Mouse (Mus musculus) heart, postnatal 14 days (tissue): ENCODE measurements around the gene Rassf2. TPM values are rescaled to one million over a fixed set of nuclear protein-coding genes. Genes with fewer than 3 reads are reported as not detected.

Experiments
- DNase-seq, 2 experiments: peaks; one replicate each; pipeline ENCODE4 v3.0.0; 2021 to 2022
- intact Hi-C: fragments of 180-260 bp; cut with DNase I; formaldehyde crosslinking; loops from one replicate; pipeline ENCODE4 v1.15.1; 2025
- total RNA-seq, 2 experiments: library from RNA; stranded (reverse); gene quantifications; 2 replicates each; pipeline ENCODE4 v1.2.3; 2021

The Rassf2 gene
- total RNA-seq, 2 experiments from 2014 or later = 13.7 to 17.8 TPM

- DNase-seq = no peak
- intact Hi-C loops = no loop called here
Observed at GRCm38 (mm10) chr2:132036326-132036725, 6.3 kb upstream of the Rassf2 start.

GRCm38 (mm10) chr2:132035470-132035835 lies 5.4 kb upstream of the Rassf2 start:
- intact Hi-C loops = no loop called here
- DNase-seq = no peak

GRCm38 (mm10) chr2:132034590-132035469 lies 4.8 kb upstream of the Rassf2 start:
- peak in 1 of 2 experiments; percentile 32 for DNase-seq
- intact Hi-C loops = no loop called here

GRCm38 (mm10) chr2:132031364-132032095 lies 1.5 kb upstream of the Rassf2 start:
- no peak for DNase-seq
- intact Hi-C loops = no loop called here

GRCm38 (mm10) chr2:132030418-132031363 lies 633 bp upstream of the Rassf2 start:
- peak in 1 of 2 experiments; percentile 51 for DNase-seq
- intact Hi-C loops = no loop called here

GRCm38 (mm10) chr2:132028894-132029605 lies 1.0 kb downstream of the Rassf2 start:
- intact Hi-C loops = loop anchor here (2.0 kb wide), 1 partner anchor 46 kb away; no protein-coding TSS in a partner anchor
- DNase-seq = peak; percentile 50 to 53

- no peak for DNase-seq
- intact Hi-C loops = loop anchor here (2.0 kb wide), 1 partner anchor 45 kb away; no protein-coding TSS in a partner anchor
Observed at GRCm38 (mm10) chr2:132028107-132028506, 2.0 kb downstream of the Rassf2 start.

- intact Hi-C loops = no loop called here
- DNase-seq = peak in 1 of 2 experiments; percentile 40
Observed at GRCm38 (mm10) chr2:132027366-132027765, 2.7 kb downstream of the Rassf2 start.

- intact Hi-C loops = no loop called here
- no peak for DNase-seq
Observed at GRCm38 (mm10) chr2:132024028-132024427, 6.0 kb downstream of the Rassf2 start.

- DNase-seq = no peak
- intact Hi-C loops = no loop called here
Observed at GRCm38 (mm10) chr2:132022621-132023020, 7.4 kb downstream of the Rassf2 start.

- no peak for DNase-seq
- intact Hi-C loops = no loop called here
Observed at GRCm38 (mm10) chr2:132021616-132022015, 8.4 kb downstream of the Rassf2 start.

GRCm38 (mm10) chr2:132020991-132021541 lies 9.0 kb downstream of the Rassf2 start:
- peak in 1 of 2 experiments; percentile 41 for DNase-seq
- intact Hi-C loops = no loop called here

GRCm38 (mm10) chr2:132020420-132020819 lies 9.6 kb downstream of the Rassf2 start:
- intact Hi-C loops = no loop called here
- DNase-seq = no peak

GRCm38 (mm10) chr2:132019372-132019811 lies 10.7 kb downstream of the Rassf2 start:
- intact Hi-C loops = no loop called here
- no peak for DNase-seq

GRCm38 (mm10) chr2:132018156-132018555 lies 11.9 kb downstream of the Rassf2 start:
- intact Hi-C loops = no loop called here
- DNase-seq = no peak

GRCm38 (mm10) chr2:132017611-132018010 lies 12.4 kb downstream of the Rassf2 start:
- DNase-seq = peak; percentile 52 to 66
- intact Hi-C loops = no loop called here

- no peak for DNase-seq
- intact Hi-C loops = no loop called here
Observed at GRCm38 (mm10) chr2:132016034-132016433, 14.0 kb downstream of the Rassf2 start.

GRCm38 (mm10) chr2:132013152-132013551 lies 16.9 kb downstream of the Rassf2 start:
- intact Hi-C loops = no loop called here
- no peak for DNase-seq

- no peak for DNase-seq
- intact Hi-C loops = no loop called here
Observed at GRCm38 (mm10) chr2:132010781-132011180, 19.3 kb downstream of the Rassf2 start.
